Mouse (Mus musculus): ENCODE measurements around the gene Tma7.

GRCm38 (mm10) chr9:109122553-109123085, 40.2 kb upstream of the Tma7 start:
- TF ChIP-seq CTCF (conservative IDR thresholded peaks at IDR 0.05; ENCODE audit: insufficient read depth, insufficient read length, low read depth, low read length) (no peak), POLR2A (IDR thresholded peaks at IDR 0.05; ENCODE audit: low read depth, low read length) (no peak)
